Mouse (Mus musculus): ENCODE measurements around the gene Gm3558. TPM values are rescaled to one million over a fixed set of nuclear protein-coding genes. Genes with fewer than 3 reads are reported as not detected.
"Not testable (repeated sequence)": the region's sequence is repeated elsewhere in the genome, so short reads cannot be mapped to it uniquely, and the experiment has no call there.

Gene Gm3558
- not detected in 2 replicates for total RNA-seq (2015; ENCODE audit: low replicate concordance)
- total RNA-seq (2017; ENCODE audit: low replicate concordance), result not detected in 2 replicates

- ATAC-seq (replicated peaks; ENCODE audit: low FRiP score, poor library complexity, severe bottlenecking), result not testable (repeated sequence)
Measured at GRCm38 (mm10) chr14:7568382-7568781, at the start of gene Gm3558. Gene Gm3558, minus strand, starts transcription at chr14:7568566.

- not testable (repeated sequence) for ATAC-seq (replicated peaks; ENCODE audit: low FRiP score, poor library complexity, severe bottlenecking)
Measured at GRCm38 (mm10) chr14:7595492-7595891, 27.1 kb upstream of the Gm3558 start, which contains the start of gene Gm10338. Gene Gm10338, minus strand, starts transcription at chr14:7595592.

- ATAC-seq (replicated peaks; ENCODE audit: low FRiP score, poor library complexity, severe bottlenecking), result not testable (repeated sequence)
Measured at GRCm38 (mm10) chr14:7567890-7568289, 476 bp downstream of the Gm3558 start.

GRCm38 (mm10) chr14:7567266-7567665, 1.1 kb downstream of the Gm3558 start:
- not testable (repeated sequence) for ATAC-seq (replicated peaks; ENCODE audit: low FRiP score, poor library complexity, severe bottlenecking)

Other genes with a start within 250 kb of the Gm3558 start
- gene Gm5797, start 236.2 kb downstream of the Gm3558 start, total RNA-seq (2015; ENCODE audit: low replicate concordance), result not detected in 2 replicates
- gene Gm5797, start 236.2 kb downstream of the Gm3558 start, total RNA-seq (2017; ENCODE audit: low replicate concordance), result not detected in 2 replicates
- gene Gm8374, start 203.4 kb downstream of the Gm3558 start, total RNA-seq (2015; ENCODE audit: low replicate concordance), result not detected in 2 replicates
- gene Gm8374, start 203.4 kb downstream of the Gm3558 start, total RNA-seq (2017; ENCODE audit: low replicate concordance), result not detected in 2 replicates
- gene Gm3755, start 117.6 kb downstream of the Gm3558 start, total RNA-seq (2015; ENCODE audit: low replicate concordance), result not detected in 2 replicates
- gene Gm3755, start 117.6 kb downstream of the Gm3558 start, total RNA-seq (2017; ENCODE audit: low replicate concordance), result not detected in 2 replicates
- gene Gm3752, start 84.8 kb downstream of the Gm3558 start, total RNA-seq (2015; ENCODE audit: low replicate concordance), result not detected in 2 replicates
- not detected in 2 replicates for gene Gm3752, start 84.8 kb downstream of the Gm3558 start, total RNA-seq (2017; ENCODE audit: low replicate concordance)
- not detected in 2 replicates for gene Gm10338, start 27.0 kb upstream of the Gm3558 start, total RNA-seq (2015; ENCODE audit: low replicate concordance)
- gene Gm10338, start 27.0 kb upstream of the Gm3558 start, total RNA-seq (2017; ENCODE audit: low replicate concordance), result not detected in 2 replicates
- gene Gm10128, start 75.4 kb upstream of the Gm3558 start, total RNA-seq (2015; ENCODE audit: low replicate concordance), result not detected in 2 replicates
- not detected in 2 replicates for gene Gm10128, start 75.4 kb upstream of the Gm3558 start, total RNA-seq (2017; ENCODE audit: low replicate concordance)
- gene Gm26661, start 223.0 kb upstream of the Gm3558 start, total RNA-seq (2015; ENCODE audit: low replicate concordance), result not detected in 2 replicates
- not detected in 2 replicates for gene Gm26661, start 223.0 kb upstream of the Gm3558 start, total RNA-seq (2017; ENCODE audit: low replicate concordance)
- 2.7 and 3.8 TPM in 2 replicates for gene Flnb, start 249.4 kb upstream of the Gm3558 start, total RNA-seq (2015; ENCODE audit: low replicate concordance)
- 2.0 and 2.2 TPM in 2 replicates for gene Flnb, start 249.4 kb upstream of the Gm3558 start, total RNA-seq (2017; ENCODE audit: low replicate concordance)